ENCODE assay signal across 9 mouse cellular contexts in the genomic region with DNA sequence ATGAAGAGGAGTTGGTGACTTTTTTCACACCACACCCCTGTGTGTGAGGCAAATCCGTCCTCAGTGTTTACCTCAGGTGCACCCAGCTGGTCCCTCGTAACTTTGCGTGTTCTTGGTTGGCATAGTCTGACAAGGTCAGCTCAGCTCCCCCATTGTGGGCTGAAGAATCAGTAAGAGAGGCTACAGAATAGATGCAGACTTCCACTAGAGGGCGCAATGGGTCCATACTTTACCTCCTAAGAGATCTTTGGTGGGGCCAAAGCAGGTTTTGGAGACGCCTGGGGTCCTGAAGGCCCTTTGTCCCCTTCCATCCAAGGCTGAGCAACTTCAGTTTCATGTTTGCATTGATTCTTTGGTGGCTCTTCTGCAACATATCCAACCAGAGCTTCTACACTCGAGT. TPM values are rescaled to one million over a fixed set of nuclear protein-coding genes. Genes with fewer than 3 reads are reported as not detected.
DNase-seq lines count a peak whose midpoint lies in the region; ATAC-seq and TF ChIP-seq lines count a peak whose summit lies in the region.
"Had no signal": no experiment of that assay in that cellular context is flagged by ENCODE, and none has a peak within 500 bp of the region (broad histone marks: within the 10 kb centered on the region; RNA-seq: fewer than 3 reads in every experiment).

No protein-coding gene starts in this region.

- peak; percentile 82 for TF ChIP-seq CTCF in intestine, postnatal 0 days (IDR thresholded peaks at IDR 0.05; ENCODE audit: low read depth)
- peak; percentile 57 to 73 (median 67) for TF ChIP-seq CTCF in MEL (IDR thresholded peaks at IDR 0.05 in 2 of 3, conservative IDR thresholded peaks at IDR 0.05 in 1 of 3; ENCODE audit: control insufficient read depth in 1 of 3, insufficient read depth in 1 of 3, low read depth in 2 of 3, low read length in 3 of 3, poor library complexity in 1 of 3, severe bottlenecking in 1 of 3)
- TF ChIP-seq CTCF in olfactory bulb, adult 2 months (IDR thresholded peaks at IDR 0.05; ENCODE audit: insufficient read depth, low read depth, low read length), result peak; percentile 57

- no peaks in the 10 kb centered on the region for H3K27me3 ChIP-seq in intestine, postnatal 0 days (replicated peaks; ENCODE audit: control insufficient read depth, insufficient read depth, low read length)
- 0 out of 2 replicates have a peak, but pooled peaks cover 2% of the 10 kb centered on the region for H3K27me3 ChIP-seq in intestine, embryonic 15.5 days (replicated peaks)
- no peaks in the 10 kb centered on the region for H3K27me3 ChIP-seq in MEL (ENCODE audit: control insufficient read depth in 1 of 2, insufficient read depth in 2 of 2, low read length in 2 of 2)

- TF ChIP-seq EP300 in MEL (IDR thresholded peaks at IDR 0.05; ENCODE audit: low read depth in 1 of 2, low read length in 2 of 2), result no peak

- WGBS in intestine, postnatal 0 days, result 19% methylated on average over 6 of the region's 6 CpGs
- 14% methylated on average over 6 of the region's 6 CpGs for WGBS in intestine, embryonic 15.5 days
- 10% methylated on average over 6 of the region's 6 CpGs for WGBS in olfactory bulb, adult 2 months

- no peaks in the 10 kb centered on the region for H3K4me1 ChIP-seq in intestine, postnatal 0 days (replicated peaks; ENCODE audit: control insufficient read depth, insufficient read depth, low read length)
- H3K4me1 ChIP-seq in intestine, embryonic 15.5 days (replicated peaks), result no peaks in the 10 kb centered on the region
- H3K4me1 ChIP-seq in MEL (ENCODE audit: control insufficient read depth in 1 of 2, insufficient read depth in 2 of 2, low read length in 2 of 2), result no peaks in the 10 kb centered on the region
- H3K4me1 ChIP-seq in olfactory bulb, adult 2 months (ENCODE audit: control insufficient read depth, insufficient read depth, low read length), result peaks cover 9% of the 10 kb centered on the region; the same call in 1 of the 2 replicates
- H3K4me1 ChIP-seq: megakaryocyte, embryonic 14.5 days had no signal

- H3K4me2 ChIP-seq in intestine, postnatal 0 days (replicated peaks; ENCODE audit: low read depth), result no peak overlapping the region
- no peak overlapping the region for H3K4me2 ChIP-seq in intestine, embryonic 15.5 days (replicated peaks)

- DNase-seq in MEL (ENCODE audit: low read depth, low spot score), result peak; percentile 73
- DNase-seq in c-Kit-positive CD71-positive TER-119-positive erythroid progenitor cells, embryonic 14.5 days (ENCODE audit: low spot score), result peak; percentile 38
- DNase-seq in gastrocnemius, postnatal 10 days, result peak; percentile 67
- DNase-seq in left cerebral cortex, adult 18-20 months (ENCODE audit: low spot score in 2 of 2), result peak; percentile 62 to 79

- no peaks in the 10 kb centered on the region for H3K36me3 ChIP-seq in intestine, postnatal 0 days (ENCODE audit: control insufficient read depth, insufficient read depth)
- no peaks in the 10 kb centered on the region for H3K36me3 ChIP-seq in intestine, embryonic 15.5 days
- H3K36me3 ChIP-seq in MEL (ENCODE audit: control insufficient read depth in 1 of 2, insufficient read depth in 2 of 2, low read length in 2 of 2), result no peaks in the 10 kb centered on the region

- TF ChIP-seq POLR2A in MEL (IDR thresholded peaks at IDR 0.05; ENCODE audit: control insufficient read depth in 1 of 2, insufficient read depth in 1 of 2, low read depth in 1 of 2, low read length in 2 of 2, poor library complexity in 1 of 2), result no peak
- TF ChIP-seq POLR2A in olfactory bulb, adult 2 months (IDR thresholded peaks at IDR 0.05; ENCODE audit: insufficient read depth, low read depth, low read length), result no peak

- no peak for ATAC-seq in intestine, postnatal 0 days
- no peak for ATAC-seq in intestine, embryonic 15.5 days
- ATAC-seq in inflammation-experienced regulatory T-cells, adult 6 months, result no peak

- H3K79me2 ChIP-seq in MEL (ENCODE audit: control insufficient read depth, insufficient read depth, low read length, poor library complexity), result no peaks in the 10 kb centered on the region

- peak; percentile 79 for TF ChIP-seq RAD21 in MEL (IDR thresholded peaks at IDR 0.05; ENCODE audit: low read depth, low read length)

- H3K9ac ChIP-seq in intestine, postnatal 0 days (ENCODE audit: low read depth, low read length), result no peak overlapping the region
- no peak overlapping the region for H3K9ac ChIP-seq in intestine, embryonic 15.5 days
- no peak overlapping the region for H3K9ac ChIP-seq in MEL (ENCODE audit: control insufficient read depth, low read depth, low read length, poor library complexity, severe bottlenecking)

- no peak overlapping the region for H3K27ac ChIP-seq in intestine, postnatal 0 days (ENCODE audit: low read depth, low read length)
- no peak overlapping the region for H3K27ac ChIP-seq in intestine, embryonic 15.5 days
- no peak overlapping the region for H3K27ac ChIP-seq in MEL (ENCODE audit: control insufficient read depth, low read depth, low read length)
- H3K27ac ChIP-seq in olfactory bulb, adult 2 months (ENCODE audit: insufficient read depth, low read depth, low read length), result no peak overlapping the region

- no peaks in the 10 kb centered on the region for H3K9me3 ChIP-seq in intestine, postnatal 0 days (ENCODE audit: control insufficient read depth)
- no peaks in the 10 kb centered on the region for H3K9me3 ChIP-seq in intestine, embryonic 15.5 days
- no peaks in the 10 kb centered on the region for H3K9me3 ChIP-seq in MEL (replicated peaks; ENCODE audit: insufficient read depth, low read length)
- H3K9me3 ChIP-seq: megakaryocyte, embryonic 14.5 days had no signal

- H3K4me3 ChIP-seq in intestine, postnatal 0 days (ENCODE audit: low read depth, low read length), result no peak overlapping the region
- no peak overlapping the region for H3K4me3 ChIP-seq in intestine, embryonic 15.5 days (replicated peaks)
- no peak overlapping the region for H3K4me3 ChIP-seq in MEL (ENCODE audit: control insufficient read depth in 1 of 2, insufficient read depth in 1 of 2, low read depth in 2 of 2, low read length in 2 of 2)
- no peak overlapping the region for H3K4me3 ChIP-seq in olfactory bulb, adult 2 months (ENCODE audit: insufficient read depth, low read depth, low read length)
- H3K4me3 ChIP-seq: megakaryocyte, embryonic 14.5 days had no signal

TF ChIP-seq in MEL, 35 proteins besides CTCF, POLR2A, EP300 and RAD21:
- TF ChIP-seq ZC3H11A (IDR thresholded peaks at IDR 0.05; ENCODE audit: low read depth, low read length) (peak; percentile 62), KAT2A (conservative IDR thresholded peaks at IDR 0.05; ENCODE audit: low read depth, low read length) (no peak), SMC3 (IDR thresholded peaks at IDR 0.05; ENCODE audit: low read depth, low read length) (peak; percentile 74)

RNA-seq across cellular contexts. Expression of a gene that starts 39.2 kb away (rescaled TPM):
- polyA plus RNA-seq in intestine, postnatal 0 days (2015; fragmentation: Nextera tagmentation; extraction: Ambion mirVana), result not detected in 2 replicates
- 0.08 TPM in 2 replicates for polyA plus RNA-seq in intestine, embryonic 15.5 days (2015; fragmentation: Nextera tagmentation; extraction: Ambion mirVana)
- total RNA-seq in MEL (2012; rRNA removed), result not detected in 2 replicates
- polyA plus RNA-seq in MEL (2012; ENCODE audit: insufficient read depth in 1 of 2, insufficient read length in 2 of 2, low read depth in 1 of 2, low replicate concordance in 2 of 2, missing spikeins in 1 of 2), result not detected
- total RNA-seq in gastrocnemius, postnatal 10 days (2021), result under 1 TPM; 0.27 to 0.31 TPM
- total RNA-seq in left cerebral cortex, adult 18-20 months (2021), result under 1 TPM in 1 of 2 experiments, not detected in 1; 0.07 TPM
- polyA plus RNA-seq in olfactory bulb, adult 2 months (2012; ENCODE audit: insufficient read depth, insufficient read length, low replicate concordance, missing spikeins), result not detected in 2 replicates
- polyA plus RNA-seq in inflammation-experienced regulatory T-cells, adult 6 months (2017; shearing (Covaris generic)), result not detected

RNA-seq across cellular contexts. Expression of a gene that starts 41.6 kb away (rescaled TPM):
- polyA plus RNA-seq in intestine, postnatal 0 days (2015; fragmentation: Nextera tagmentation; extraction: Ambion mirVana), result 132 and 142 TPM in 2 replicates
- polyA plus RNA-seq in intestine, embryonic 15.5 days (2015; fragmentation: Nextera tagmentation; extraction: Ambion mirVana), result 64.2 and 66.5 TPM in 2 replicates
- not detected in 2 replicates for total RNA-seq in MEL (2012; rRNA removed)
- polyA plus RNA-seq in MEL (2012; ENCODE audit: insufficient read depth in 1 of 2, insufficient read length in 2 of 2, low read depth in 1 of 2, low replicate concordance in 2 of 2, missing spikeins in 1 of 2), result not detected
- total RNA-seq in gastrocnemius, postnatal 10 days (2021), result 1 to 10 TPM; 1.1 to 2.0 TPM
- under 1 TPM in 1 of 2 experiments, not detected in 1; 0.28 TPM for total RNA-seq in left cerebral cortex, adult 18-20 months (2021)
- not detected in 2 replicates for polyA plus RNA-seq in olfactory bulb, adult 2 months (2012; ENCODE audit: insufficient read depth, insufficient read length, low replicate concordance, missing spikeins)
- not detected for polyA plus RNA-seq in inflammation-experienced regulatory T-cells, adult 6 months (2017; shearing (Covaris generic))

Comparison
In these comparisons a context has a peak if more than half of its experiments do, and no peak if none do; other contexts are left out.
1. RNA of a gene that starts 41.6 kb away (polyA plus RNA-seq): 132 to 142 TPM in intestine, postnatal 0 days and 64.2 to 66.5 TPM in intestine, embryonic 15.5 days; not detected in MEL, not detected in olfactory bulb, adult 2 months and not detected in inflammation-experienced regulatory T-cells, adult 6 months; every median in the first group is over 10 times any median in the second.
2. Peak in every context shown above with its lines, with median percentiles within 50 percentile points of each other: CTCF ChIP-seq and DNase-seq.